ENCODE assay signal across 10 mouse cellular contexts in the genomic region with DNA sequence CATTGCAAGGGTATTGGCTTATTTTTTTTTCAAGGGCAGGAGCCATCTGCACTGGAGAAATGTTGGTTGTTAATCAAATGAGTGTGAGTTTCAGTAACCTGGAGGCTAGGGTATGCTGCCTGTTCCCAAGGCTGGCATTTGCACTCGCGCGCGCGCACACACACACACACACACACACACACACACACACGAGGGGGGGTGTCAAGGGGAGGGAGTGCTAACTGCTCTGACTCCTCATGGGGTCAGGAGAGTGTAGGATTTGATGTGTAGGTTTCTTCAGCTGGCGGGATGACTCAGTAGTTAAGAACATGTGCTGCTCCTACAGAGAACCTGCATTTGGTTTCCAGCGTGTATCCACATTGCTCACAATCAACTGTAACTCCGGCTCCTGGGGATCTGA. TPM values are rescaled to one million over a fixed set of nuclear protein-coding genes. Genes with fewer than 3 reads are reported as not detected.
DNase-seq lines count a peak whose midpoint lies in the region; ATAC-seq lines count a peak whose summit lies in the region.
"Had no signal": no experiment of that assay in that cellular context is flagged by ENCODE, and none has a peak within 500 bp of the region (broad histone marks: within the 10 kb centered on the region; RNA-seq: fewer than 3 reads in every experiment).

No protein-coding gene starts in this region.

- H3K27me3 ChIP-seq in heart, embryonic 13.5 days (replicated peaks), result no peaks in the 10 kb centered on the region
- no peaks in the 10 kb centered on the region for H3K27me3 ChIP-seq in embryonic facial prominence, embryonic 15.5 days
- H3K27me3 ChIP-seq in liver, embryonic 16.5 days (ENCODE audit: control insufficient read depth, insufficient read depth, low read depth, low read length), result no peaks in the 10 kb centered on the region
- H3K27me3 ChIP-seq: forebrain, embryonic 12.5 days had no signal

- 0 out of 2 replicates have a peak overlapping the region, but pooled peaks have one; percentile 42 for H3K9ac ChIP-seq in heart, embryonic 13.5 days
- H3K9ac ChIP-seq in embryonic facial prominence, embryonic 15.5 days, result no peak overlapping the region
- no peak overlapping the region for H3K9ac ChIP-seq in liver, embryonic 16.5 days (ENCODE audit: low read depth, low read length)
- H3K9ac ChIP-seq: forebrain, embryonic 12.5 days had no signal

- H3K27ac ChIP-seq in heart, embryonic 13.5 days (replicated peaks), result no peak overlapping the region
- H3K27ac ChIP-seq in embryonic facial prominence, embryonic 15.5 days (replicated peaks), result peak overlapping the region; percentile 31; the same call in 1 of the 2 replicates
- peak overlapping the region; percentile 69 for H3K27ac ChIP-seq in liver, embryonic 16.5 days (ENCODE audit: low read length)
- H3K27ac ChIP-seq: forebrain, embryonic 12.5 days had no signal

- 46% methylated on average over 9 of the region's 9 CpGs for WGBS in heart, embryonic 13.5 days
- 35% methylated on average over 9 of the region's 9 CpGs for WGBS in embryonic facial prominence, embryonic 15.5 days
- 53% methylated on average over 9 of the region's 9 CpGs for WGBS in liver, embryonic 16.5 days (ENCODE audit: insufficient replicate concordance)

- no peaks in the 10 kb centered on the region for H3K9me3 ChIP-seq in heart, embryonic 13.5 days
- no peaks in the 10 kb centered on the region for H3K9me3 ChIP-seq in embryonic facial prominence, embryonic 15.5 days (replicated peaks)
- H3K9me3 ChIP-seq in liver, embryonic 16.5 days (replicated peaks; ENCODE audit: control insufficient read depth, low read length), result no peaks in the 10 kb centered on the region
- H3K9me3 ChIP-seq: forebrain, embryonic 12.5 days; G1E had no signal

- H3K36me3 ChIP-seq in heart, embryonic 13.5 days, result peaks cover 40% of the 10 kb centered on the region
- peaks cover 37% of the 10 kb centered on the region for H3K36me3 ChIP-seq in embryonic facial prominence, embryonic 15.5 days
- H3K36me3 ChIP-seq in liver, embryonic 16.5 days (ENCODE audit: control insufficient read depth, insufficient read depth), result peaks cover 33% of the 10 kb centered on the region

- H3K4me1 ChIP-seq in heart, embryonic 13.5 days, result peaks cover 29% of the 10 kb centered on the region
- peaks cover 20% of the 10 kb centered on the region for H3K4me1 ChIP-seq in embryonic facial prominence, embryonic 15.5 days
- H3K4me1 ChIP-seq in liver, embryonic 16.5 days (ENCODE audit: control insufficient read depth, low read depth, low read length), result peaks cover 48% of the 10 kb centered on the region

- peak overlapping the region; percentile 37 for H3K4me2 ChIP-seq in heart, embryonic 13.5 days
- 0 out of 2 replicates have a peak overlapping the region, but pooled peaks have one; percentile 24 for H3K4me2 ChIP-seq in embryonic facial prominence, embryonic 15.5 days (replicated peaks)
- peak overlapping the region; percentile 35; the same call in 1 of the 2 replicates for H3K4me2 ChIP-seq in liver, embryonic 16.5 days (ENCODE audit: low read depth, low read length)
- H3K4me2 ChIP-seq: forebrain, embryonic 12.5 days had no signal

- no peak overlapping the region for H3K4me3 ChIP-seq in heart, embryonic 13.5 days
- no peak overlapping the region for H3K4me3 ChIP-seq in embryonic facial prominence, embryonic 15.5 days (replicated peaks)
- H3K4me3 ChIP-seq in liver, embryonic 16.5 days (ENCODE audit: low read depth, low read length), result no peak overlapping the region
- H3K4me3 ChIP-seq: forebrain, embryonic 12.5 days had no signal

- no peak for DNase-seq in heart, postnatal 10 days
- DNase-seq in MN1 (ENCODE audit: low spot score), result peak; percentile 58
- DNase-seq in urinary bladder, postnatal 4 days (ENCODE audit: low spot score in 2 of 2), result no peak
- no peak for DNase-seq in cerebellum, postnatal 14 days
- no peak for DNase-seq in thymus, postnatal 36 days

- intact Hi-C loops in heart, postnatal 10 days (cut with DNase I), result no loop called here

- no peak for ATAC-seq in heart, embryonic 13.5 days (ENCODE audit: extremely low read depth, insufficient number of reproducible peaks, low FRiP score, low TSS enrichment)
- no peak for ATAC-seq in embryonic facial prominence, embryonic 15.5 days (ENCODE audit: insufficient number of reproducible peaks, low FRiP score, low TSS enrichment, low read depth)
- ATAC-seq in liver, embryonic 16.5 days (ENCODE audit: low read depth), result no peak; the same call in 1 of the 2 replicates

RNA-seq across cellular contexts. Expression of a gene that starts 2.2 kb away (rescaled TPM):
- polyA plus RNA-seq in heart, embryonic 13.5 days (2015; fragmentation: Nextera tagmentation; extraction: Ambion mirVana), result 3.9 TPM in 2 replicates
- total RNA-seq in heart, postnatal 10 days (2021), result 1 to 10 TPM; 4.7 to 6.0 TPM
- polyA plus RNA-seq in embryonic facial prominence, embryonic 15.5 days (2015; fragmentation: Nextera tagmentation; extraction: Ambion mirVana), result 4.4 and 5.1 TPM in 2 replicates
- polyA plus RNA-seq in liver, embryonic 16.5 days (2015; fragmentation: Nextera tagmentation; extraction: Ambion mirVana), result 2.5 and 3.3 TPM in 2 replicates

RNA-seq across cellular contexts. Expression of a gene that starts 4.2 kb away (rescaled TPM):
- polyA plus RNA-seq in heart, embryonic 13.5 days (2015; fragmentation: Nextera tagmentation; extraction: Ambion mirVana), result not detected in 2 replicates
- 1 to 10 TPM; 2.2 to 2.5 TPM for total RNA-seq in heart, postnatal 10 days (2021)
- not detected in 2 replicates for polyA plus RNA-seq in embryonic facial prominence, embryonic 15.5 days (2015; fragmentation: Nextera tagmentation; extraction: Ambion mirVana)
- not detected in 2 replicates for polyA plus RNA-seq in liver, embryonic 16.5 days (2015; fragmentation: Nextera tagmentation; extraction: Ambion mirVana)
- total RNA-seq: G1E had no signal
- polyA plus RNA-seq: forebrain, embryonic 12.5 days; G1E had no signal

RNA-seq across cellular contexts. Expression of a gene that starts 9.1 kb away (rescaled TPM):
- polyA plus RNA-seq in heart, embryonic 13.5 days (2015; fragmentation: Nextera tagmentation; extraction: Ambion mirVana), result 0.74 and 1.0 TPM in 2 replicates
- not detected for total RNA-seq in heart, postnatal 10 days (2021)
- polyA plus RNA-seq in embryonic facial prominence, embryonic 15.5 days (2015; fragmentation: Nextera tagmentation; extraction: Ambion mirVana), result 1.1 and 1.8 TPM in 2 replicates
- polyA plus RNA-seq in liver, embryonic 16.5 days (2015; fragmentation: Nextera tagmentation; extraction: Ambion mirVana), result 0.41 and 0.75 TPM in 2 replicates

RNA-seq across cellular contexts. Expression of a gene that starts 19.4 kb away (rescaled TPM):
- polyA plus RNA-seq in heart, embryonic 13.5 days (2015; fragmentation: Nextera tagmentation; extraction: Ambion mirVana), result 175 and 177 TPM in 2 replicates
- total RNA-seq in heart, postnatal 10 days (2021), result 100 to 1,000 TPM; 144 to 151 TPM
- 258 and 262 TPM in 2 replicates for polyA plus RNA-seq in embryonic facial prominence, embryonic 15.5 days (2015; fragmentation: Nextera tagmentation; extraction: Ambion mirVana)
- 122 and 124 TPM in 2 replicates for polyA plus RNA-seq in liver, embryonic 16.5 days (2015; fragmentation: Nextera tagmentation; extraction: Ambion mirVana)

RNA-seq across cellular contexts. Expression of a gene that starts 24.1 kb away (rescaled TPM):
- polyA plus RNA-seq in heart, embryonic 13.5 days (2015; fragmentation: Nextera tagmentation; extraction: Ambion mirVana), result 124 and 139 TPM in 2 replicates
- 10 to 100 TPM; 44.5 to 45.8 TPM for total RNA-seq in heart, postnatal 10 days (2021)
- 156 and 158 TPM in 2 replicates for polyA plus RNA-seq in embryonic facial prominence, embryonic 15.5 days (2015; fragmentation: Nextera tagmentation; extraction: Ambion mirVana)
- polyA plus RNA-seq in liver, embryonic 16.5 days (2015; fragmentation: Nextera tagmentation; extraction: Ambion mirVana), result 63.3 and 63.4 TPM in 2 replicates
